Mouse (Mus musculus) megakaryocyte, embryonic 14.5 days (primary cell): ENCODE measurements around the gene Gnb4. TPM values are rescaled to one million over a fixed set of nuclear protein-coding genes. Genes with fewer than 3 reads are reported as not detected.

Experiments
- H3K27me3 ChIP-seq: replicated peaks from 2 replicates; pipeline ENCODE3; 2012; ENCODE audit warnings: inconsistent platforms
- H3K36me3 ChIP-seq: replicated peaks from 2 replicates; pipeline ENCODE3; 2012; ENCODE audit warnings: low read length, inconsistent platforms, mixed read lengths
- H3K4me1 ChIP-seq: 2 replicates; pipeline ENCODE4 v1.6.1; 2012; ENCODE audit warnings: inconsistent platforms
- H3K4me3 ChIP-seq: replicated peaks from 2 replicates; pipeline ENCODE3; 2012; ENCODE audit warnings: moderate library complexity, mild to moderate bottlenecking, inconsistent platforms
- H3K9me3 ChIP-seq: 2 replicates; pipeline ENCODE4 v1.6.1; 2012; ENCODE audit warnings: inconsistent platforms
- FLI1 ChIP-seq: IDR thresholded peaks from 2 replicates; pipeline ENCODE4 v1.6.1; 2012; ENCODE audit warnings: low read length, inconsistent platforms, mixed read lengths
- GATA1 ChIP-seq: IDR thresholded peaks from 3 replicates; pipeline ENCODE4 v1.6.1; 2012; ENCODE audit warnings: mixed read lengths, low read length, inconsistent platforms, borderline replicate concordance
- polyA plus RNA-seq: library from polyadenylated mRNA; stranded (reverse); fragments of >175 nt; gene quantifications from 2 replicates; pipeline ENCODE4 v1.2.3, GENCODE M21; 2012; ENCODE audit warnings: low replicate concordance; ENCODE audit not compliant: insufficient read depth

Gnb4 gene
- polyA plus RNA-seq, 1 experiment: 0.63 TPM

- Histone ChIP-seq H3K4me3 (no peak overlapping the region), H3K36me3 (peaks cover 78% of the 10 kb centered on the region), H3K4me1 (peaks cover 39% of the 10 kb centered on the region), H3K27me3 (no peaks in the 10 kb centered on the region), H3K9me3 (no peaks in the 10 kb centered on the region)
- TF ChIP-seq FLI1 (no peak), GATA1 (no peak)
Observed at GRCm38 (mm10) chr3:32586274-32586673, 30.1 kb downstream of the Gnb4 start.

- Histone ChIP-seq H3K4me1 (peaks cover 39% of the 10 kb centered on the region), H3K4me3 (no peak overlapping the region), H3K27me3 (no peaks in the 10 kb centered on the region), H3K36me3 (peaks cover 68% of the 10 kb centered on the region), H3K9me3 (no peaks in the 10 kb centered on the region)
- TF ChIP-seq FLI1: no peak
- TF ChIP-seq GATA1: no peak
Observed at GRCm38 (mm10) chr3:32583489-32583888, 32.9 kb downstream of the Gnb4 start.

- H3K36me3 ChIP-seq: peaks cover 67% of the 10 kb centered on the region
- no peak for TF ChIP-seq GATA1
- no peak for TF ChIP-seq FLI1
Observed at GRCm38 (mm10) chr3:32581911-32582310, 34.5 kb downstream of the Gnb4 start.

GRCm38 (mm10) chr3:32580738-32581137 lies 35.6 kb downstream of the Gnb4 start:
- Histone ChIP-seq H3K36me3 (peaks cover 74% of the 10 kb centered on the region), H3K27me3 (no peaks in the 10 kb centered on the region), H3K4me1 (peaks cover 39% of the 10 kb centered on the region), H3K9me3 (no peaks in the 10 kb centered on the region), H3K4me3 (no peak overlapping the region)
- TF ChIP-seq GATA1: no peak
- TF ChIP-seq FLI1: no peak

More at GRCm38 (mm10) chr3:32581911-32582310, 34.5 kb downstream of the Gnb4 start:
- no peaks in the 10 kb centered on the region for H3K9me3 ChIP-seq
- H3K27me3 ChIP-seq: no peaks in the 10 kb centered on the region
- peaks cover 39% of the 10 kb centered on the region for H3K4me1 ChIP-seq
- H3K4me3 ChIP-seq: peak overlapping the region; percentile 42

- Histone ChIP-seq H3K4me1 (peaks cover 39% of the 10 kb centered on the region), H3K4me3 (no peak overlapping the region), H3K27me3 (no peaks in the 10 kb centered on the region), H3K9me3 (no peaks in the 10 kb centered on the region), H3K36me3 (peaks cover 76% of the 10 kb centered on the region)
- TF ChIP-seq GATA1 (no peak), FLI1 (no peak)
Observed at GRCm38 (mm10) chr3:32578772-32579171, 37.6 kb downstream of the Gnb4 start.

- Histone ChIP-seq H3K9me3 (no peaks in the 10 kb centered on the region), H3K4me1 (peaks cover 3% of the 10 kb centered on the region), H3K27me3 (no peaks in the 10 kb centered on the region), H3K36me3 (peaks cover 83% of the 10 kb centered on the region), H3K4me3 (no peak overlapping the region)
- TF ChIP-seq FLI1 (no peak), GATA1 (no peak)
Observed at GRCm38 (mm10) chr3:32575151-32575550, 41.2 kb downstream of the Gnb4 start.

- Histone ChIP-seq H3K9me3 (no peaks in the 10 kb centered on the region), H3K27me3 (no peaks in the 10 kb centered on the region), H3K36me3 (peaks cover 89% of the 10 kb centered on the region), H3K4me1 (no peaks in the 10 kb centered on the region), H3K4me3 (no peak overlapping the region)
- TF ChIP-seq FLI1 (no peak), GATA1 (no peak)
Observed at GRCm38 (mm10) chr3:32573881-32574280, 42.5 kb downstream of the Gnb4 start.

- Histone ChIP-seq H3K27me3 (no peaks in the 10 kb centered on the region), H3K4me1 (no peaks in the 10 kb centered on the region), H3K36me3 (peaks cover 90% of the 10 kb centered on the region), H3K4me3 (no peak overlapping the region), H3K9me3 (peaks cover 7% of the 10 kb centered on the region)
- TF ChIP-seq GATA1: no peak
Observed at GRCm38 (mm10) chr3:32573086-32573485, 43.3 kb downstream of the Gnb4 start.

GRCm38 (mm10) chr3:32563401-32563800 lies 53.0 kb downstream of the Gnb4 start:
- TF ChIP-seq FLI1: no peak
- Histone ChIP-seq H3K9me3 (peaks cover 4% of the 10 kb centered on the region), H3K4me1 (peaks cover 4% of the 10 kb centered on the region; the same call in 1 of the 2 replicates), H3K27me3 (no peaks in the 10 kb centered on the region), H3K36me3 (peaks cover 85% of the 10 kb centered on the region), H3K4me3 (no peak overlapping the region)

- Histone ChIP-seq H3K36me3 (peaks cover 51% of the 10 kb centered on the region), H3K4me3 (no peak overlapping the region), H3K27me3 (no peaks in the 10 kb centered on the region), H3K9me3 (no peaks in the 10 kb centered on the region), H3K4me1 (no peaks in the 10 kb centered on the region)
- no peak for TF ChIP-seq GATA1
- TF ChIP-seq FLI1: no peak
Observed at GRCm38 (mm10) chr3:32553061-32553460, 63.3 kb downstream of the Gnb4 start.

GRCm38 (mm10) chr3:32538091-32538490 lies 78.3 kb downstream of the Gnb4 start:
- Histone ChIP-seq H3K4me3 (no peak overlapping the region), H3K27me3 (no peaks in the 10 kb centered on the region), H3K4me1 (peaks cover 28% of the 10 kb centered on the region), H3K36me3 (peaks cover 91% of the 10 kb centered on the region), H3K9me3 (no peaks in the 10 kb centered on the region)
- TF ChIP-seq FLI1 (no peak), GATA1 (no peak)
